Mouse (Mus musculus): ENCODE results near the gene Kctd18. TPM values are rescaled to one million over a fixed set of nuclear protein-coding genes. Genes with fewer than 3 reads are reported as not detected.

Kctd18 gene
- total RNA-seq, 2 experiments from 2014 or later, result 10.9 to 17.4 TPM

DNA sequence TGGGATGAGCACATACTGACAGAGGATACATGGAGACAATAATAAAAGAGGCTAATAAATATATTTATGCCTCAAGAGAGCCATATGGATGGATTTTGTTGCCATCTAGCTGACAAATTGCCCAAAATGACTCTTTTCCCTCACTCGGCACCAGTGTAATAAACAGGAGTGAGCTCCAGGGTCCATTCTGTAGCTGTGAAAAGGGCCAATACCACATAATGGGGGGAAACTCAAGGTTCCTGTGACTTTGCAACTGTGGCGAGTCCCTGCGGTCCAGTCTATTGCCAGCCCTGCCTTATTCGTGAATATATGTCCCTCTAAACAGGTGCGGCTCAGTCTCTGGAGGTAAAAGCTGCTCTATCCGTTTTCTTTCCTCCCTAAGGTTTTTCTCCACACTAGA is 107.2 kb downstream of the Kctd18 start:
- ATAC-seq (ENCODE audit: poor library complexity, severe bottlenecking), result no peak

DNA sequence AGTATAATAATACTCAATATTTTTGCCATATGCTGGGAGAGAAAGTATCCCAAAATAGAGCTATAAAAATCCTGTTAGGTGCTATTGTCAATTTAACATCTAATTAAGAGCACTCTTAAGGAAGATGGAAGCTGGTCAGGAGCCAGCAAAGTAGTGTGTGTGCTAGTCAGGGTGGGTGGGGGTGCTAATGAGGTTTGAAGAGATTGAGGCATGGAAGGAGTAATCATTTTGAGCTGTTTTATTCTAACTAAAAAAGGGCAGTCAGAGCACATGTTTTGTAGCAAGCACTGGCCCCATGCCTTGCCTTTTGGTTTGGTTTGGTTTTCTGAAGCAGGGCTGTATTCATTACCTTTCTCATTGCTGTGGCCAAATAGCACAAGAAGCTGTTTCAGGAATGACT is 112.4 kb downstream of the Kctd18 start:
- no peak for ATAC-seq (ENCODE audit: poor library complexity, severe bottlenecking)

DNA sequence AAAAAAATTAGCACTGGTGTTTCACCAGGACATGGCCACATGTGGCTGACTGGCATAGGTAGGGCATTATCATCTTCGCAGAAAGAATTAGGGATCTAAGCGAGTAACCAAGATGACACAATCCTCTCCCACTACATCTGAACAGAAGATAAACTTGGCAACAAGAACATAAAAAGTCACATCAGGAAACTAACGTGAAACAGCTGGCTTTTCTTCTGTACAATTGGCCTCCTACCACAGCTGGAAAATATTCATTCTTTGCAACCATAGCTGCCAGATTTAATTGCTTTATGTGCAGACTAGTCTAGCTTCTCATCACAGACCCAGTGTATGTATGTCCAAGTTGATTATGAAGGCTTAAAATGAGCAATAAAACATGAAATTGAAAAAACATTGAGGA is 112.8 kb downstream of the Kctd18 start:
- ATAC-seq (ENCODE audit: poor library complexity, severe bottlenecking), result no peak

Other genes starting within 250 kb of the Kctd18 start
- not detected in 2 replicates for gene Spats2l, start 244.8 kb downstream of the Kctd18 start, total RNA-seq (2015)
- gene Spats2l, start 244.8 kb downstream of the Kctd18 start, total RNA-seq (2017), result 0.08 TPM in 1 of 2 replicates, not detected in the other
- gene Sgo2a, start 23.0 kb downstream of the Kctd18 start, total RNA-seq (2015), result 40.0 and 40.6 TPM in 2 replicates
- gene Sgo2a, start 23.0 kb downstream of the Kctd18 start, total RNA-seq (2017), result 43.0 and 43.6 TPM in 2 replicates
- 0.27 TPM in 1 of 2 replicates, not detected in the other for gene Aox1, start 11.0 kb upstream of the Kctd18 start, total RNA-seq (2015)
- 0.04 and 0.16 TPM in 2 replicates for gene Aox1, start 11.0 kb upstream of the Kctd18 start, total RNA-seq (2017)
- 0.22 and 0.52 TPM in 2 replicates for gene Aox3, start 94.2 kb upstream of the Kctd18 start, total RNA-seq (2015)
- 0.08 and 0.15 TPM in 2 replicates for gene Aox3, start 94.2 kb upstream of the Kctd18 start, total RNA-seq (2017)
- gene Aox4, start 191.4 kb upstream of the Kctd18 start, total RNA-seq (2015), result 0.14 TPM in 1 of 2 replicates, not detected in the other
- gene Aox4, start 191.4 kb upstream of the Kctd18 start, total RNA-seq (2017), result not detected in 2 replicates

Data from megakaryocyte, adult 5-6 weeks (primary cell).